Mouse (Mus musculus) skeletal muscle tissue, adult 2 months (tissue): ENCODE results near the gene Cftr.

Source experiments
- DNase-seq: peaks from one replicate; pipeline ENCODE4 v3.0.0-alpha.2; 2012; ENCODE audit warnings: low read depth, low spot score

The Cftr gene

DNA sequence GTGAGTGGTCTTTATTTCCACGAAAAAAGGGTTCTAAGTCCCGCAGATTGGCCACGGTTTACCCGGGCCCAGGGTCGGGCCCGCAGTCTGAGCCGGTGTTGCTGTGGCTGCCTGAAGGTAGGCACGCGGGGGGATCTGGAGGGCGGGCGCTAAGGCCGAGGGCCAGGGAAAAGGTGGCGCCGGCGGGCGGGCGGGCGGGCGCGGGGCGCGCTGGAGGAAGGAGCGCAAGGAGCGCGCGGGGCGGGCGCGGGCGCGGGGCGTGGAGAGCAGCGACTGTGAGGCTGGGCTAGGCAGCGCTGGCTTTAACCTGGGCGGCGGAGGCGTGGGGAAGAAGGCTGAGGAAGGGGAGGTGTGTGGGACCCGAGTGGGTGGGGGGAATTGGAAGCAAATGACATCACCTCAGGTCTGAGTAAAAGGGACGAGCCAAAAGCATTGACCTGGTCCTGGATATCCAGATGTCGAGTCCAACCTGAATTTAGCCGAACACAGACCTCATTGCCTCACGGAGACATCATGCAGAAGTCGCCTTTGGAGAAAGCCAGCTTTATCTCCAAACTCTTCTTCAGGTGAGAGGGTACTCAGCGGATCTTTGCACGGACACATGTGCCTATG lies at the start of gene Cftr:
Cftr (plus strand) TSS at position 377 of the 612 bp plus-strand sequence.
- DNase-seq = no peak

DNA sequence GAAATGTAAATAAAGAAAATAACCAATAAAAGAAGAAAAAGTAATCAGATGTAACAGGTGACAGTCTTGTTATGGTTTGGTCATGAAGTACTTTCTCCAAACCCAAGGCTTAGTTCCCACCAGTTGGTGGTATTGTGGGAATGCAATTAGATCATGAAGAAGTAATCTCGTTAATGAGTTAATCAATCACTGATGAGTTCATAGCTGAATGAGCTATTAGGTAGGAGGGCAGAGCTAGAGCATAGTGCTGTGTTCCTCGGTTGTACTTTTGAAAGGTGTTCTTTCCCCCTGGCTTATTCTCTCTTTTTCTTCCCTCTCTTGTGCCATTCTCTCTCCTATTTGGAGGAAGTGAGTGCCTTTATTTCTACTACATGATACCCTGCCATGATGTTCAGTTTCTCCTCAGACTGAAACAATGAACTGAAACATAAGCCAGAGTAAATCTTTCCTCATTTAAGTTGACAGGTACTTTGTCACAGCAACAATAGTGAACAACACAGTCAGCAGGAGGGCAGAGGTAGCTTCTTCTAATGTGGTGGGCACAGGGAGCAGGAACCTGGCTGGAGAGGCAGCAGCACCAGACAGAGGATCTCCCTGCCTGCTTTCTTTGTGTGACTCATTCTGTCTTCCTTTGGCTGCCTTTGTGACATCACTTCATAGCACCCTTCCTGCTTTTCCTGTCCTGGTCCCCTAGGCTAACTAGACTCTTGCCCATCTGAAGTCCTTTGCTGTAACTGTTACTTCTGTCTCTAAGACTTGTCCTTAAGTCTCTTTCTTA lies 43.1 kb upstream of the Cftr start:
- no peak for DNase-seq

DNA sequence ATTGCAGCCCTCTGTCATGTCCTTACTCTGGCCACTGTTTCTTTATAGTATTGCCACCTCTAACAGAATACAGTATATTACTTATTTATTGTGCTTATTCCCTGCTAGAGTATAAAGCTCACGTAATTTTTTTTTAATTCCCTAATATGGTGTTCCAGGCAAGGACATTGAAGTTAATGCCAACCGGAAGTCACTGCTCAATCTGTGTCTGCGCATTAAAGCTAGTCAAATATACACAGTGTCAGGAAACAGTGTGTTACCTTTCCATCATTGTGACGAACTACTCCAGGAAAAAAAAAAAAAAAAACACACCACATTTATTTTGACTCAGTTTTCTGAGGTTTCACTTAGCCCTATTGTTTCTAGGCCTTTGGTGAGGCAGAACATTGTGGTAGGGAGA lies 42.4 kb upstream of the Cftr start:
- no peak for DNase-seq

DNA sequence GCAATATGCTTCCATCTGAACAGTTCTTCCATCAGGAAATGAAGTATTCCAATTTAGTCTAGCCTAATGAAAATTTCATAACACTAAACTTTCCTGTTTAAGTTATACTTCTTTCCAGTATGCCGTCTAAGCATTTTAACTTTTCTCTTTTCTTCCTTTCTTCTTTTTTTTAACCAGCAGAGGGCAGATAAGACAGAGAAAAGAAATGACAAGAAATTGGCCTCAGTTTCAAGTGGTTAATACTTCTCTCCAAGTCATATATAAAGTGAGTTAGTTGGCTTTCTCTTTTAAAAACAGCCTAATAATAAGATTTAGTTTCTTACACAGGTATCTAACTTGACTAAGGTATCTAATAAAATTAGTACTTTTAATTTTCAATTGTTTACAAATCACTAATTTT lies 35.2 kb upstream of the Cftr start:
- DNase-seq = no peak

DNA sequence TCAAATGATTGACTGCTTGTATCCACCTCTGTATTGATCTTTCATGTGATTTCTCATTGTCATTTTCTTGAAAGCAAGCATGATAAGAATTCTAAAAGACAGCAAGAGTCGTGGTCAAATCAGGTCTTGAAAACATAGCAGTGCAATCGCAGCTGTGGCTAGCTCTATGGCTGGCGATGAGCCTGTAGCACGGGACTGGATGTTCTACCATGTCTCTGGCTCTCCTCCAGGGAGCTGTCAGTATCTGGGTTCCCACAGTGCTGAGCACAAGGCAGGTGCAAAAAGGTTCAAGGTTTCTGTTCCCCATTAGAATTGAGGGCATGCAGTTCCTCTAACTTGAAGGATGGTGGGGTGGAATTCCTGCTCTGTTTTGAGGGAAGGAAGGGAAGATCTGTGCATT lies 17.5 kb upstream of the Cftr start:
- DNase-seq = peak; percentile 5

DNA sequence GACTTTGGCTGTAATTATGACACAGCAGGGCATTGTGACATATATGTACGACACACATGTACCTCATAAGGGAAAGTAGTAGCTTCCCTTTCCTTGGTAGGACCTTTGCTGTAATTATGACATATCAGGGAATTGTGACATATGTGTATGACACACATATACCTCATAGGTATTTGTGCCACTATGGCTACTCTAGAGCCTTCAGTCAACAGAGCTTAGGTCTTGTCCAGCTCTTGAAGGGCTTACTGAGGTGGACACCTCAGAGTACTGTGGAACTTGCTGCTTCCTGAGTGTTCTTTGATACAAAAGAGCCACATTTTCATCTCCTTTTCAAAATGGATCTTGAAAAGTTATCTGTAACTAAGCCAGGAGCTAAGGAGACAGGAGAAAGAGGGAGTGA lies 869 bp upstream of the Cftr start:
- DNase-seq = no peak

DNA sequence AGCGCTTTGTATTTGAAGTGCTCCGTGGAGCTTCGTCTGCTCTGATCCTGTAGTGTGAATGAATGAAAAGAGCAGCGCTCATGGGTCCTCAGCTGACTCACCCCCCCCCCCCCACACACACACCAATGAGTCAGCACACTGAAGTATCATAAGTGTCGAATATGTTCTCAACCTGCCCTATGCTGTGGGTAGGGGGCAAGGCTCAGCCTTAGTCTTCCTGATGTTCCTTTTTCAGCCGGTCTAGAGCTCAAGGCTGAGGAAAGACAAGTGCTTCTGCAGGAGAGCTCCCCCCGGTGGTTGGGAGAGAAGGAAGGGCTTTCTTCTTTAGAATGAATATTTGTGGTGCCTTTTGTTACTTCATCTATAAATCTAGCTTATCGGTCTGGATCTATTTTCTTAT lies 1.1 kb downstream of the Cftr start:
- no peak for DNase-seq

DNA sequence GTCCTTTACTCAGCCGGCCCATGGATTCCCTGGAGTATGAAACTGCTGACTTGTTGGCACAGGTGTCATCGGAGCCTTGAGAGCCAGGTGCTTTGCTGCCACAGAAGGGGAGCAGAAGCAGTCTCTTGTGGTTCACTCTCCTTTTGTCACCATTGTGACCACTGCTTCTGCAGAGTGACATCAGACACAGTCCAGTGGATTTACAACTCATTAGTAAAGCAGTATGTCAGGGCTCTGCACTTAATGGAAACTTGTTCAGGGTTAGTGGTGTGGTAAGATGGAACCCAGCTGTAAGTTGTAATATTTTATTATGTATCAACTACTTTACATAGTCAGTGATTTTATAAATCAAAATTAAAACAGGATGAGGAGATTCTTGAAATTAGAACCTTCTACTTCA lies 7.0 kb downstream of the Cftr start:
- DNase-seq = no peak

DNA sequence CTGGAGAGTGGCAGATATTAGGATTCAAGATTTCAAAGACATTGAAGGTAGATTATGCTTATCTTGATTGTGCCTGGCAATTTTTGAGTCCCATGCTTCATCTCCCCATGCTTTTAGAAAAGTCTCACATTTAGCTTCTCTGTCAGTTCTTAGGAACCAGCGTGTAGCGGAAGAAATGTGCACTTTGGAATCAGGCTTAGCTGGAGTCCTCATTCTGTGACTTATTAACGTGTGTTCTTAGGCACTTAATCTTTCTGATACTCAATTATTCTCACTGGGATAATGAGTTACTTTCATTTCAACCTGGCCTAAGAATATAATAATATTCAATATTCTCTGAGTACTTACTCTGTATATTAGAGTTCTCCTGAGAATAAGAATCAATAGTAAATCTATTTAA lies 10.2 kb downstream of the Cftr start:
- no peak for DNase-seq

DNA sequence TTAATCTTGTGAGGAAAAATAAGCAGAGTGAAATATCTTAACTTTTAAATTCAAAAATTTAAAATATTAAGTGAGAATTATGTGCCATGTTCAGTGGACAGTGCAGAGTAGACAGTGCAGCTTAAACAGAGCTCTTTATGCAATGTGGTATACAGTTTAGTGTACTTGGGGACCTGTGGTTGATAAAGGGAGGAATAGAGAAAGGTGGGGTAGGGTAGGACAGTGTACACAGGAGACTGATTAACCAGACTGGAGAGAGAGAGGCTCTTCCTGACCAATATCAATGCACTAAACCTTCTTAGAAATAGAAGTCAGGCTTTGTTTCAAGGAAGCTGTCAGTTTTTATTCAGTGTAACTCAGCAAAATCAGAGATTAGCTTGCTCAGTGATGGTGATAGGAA lies 12.4 kb downstream of the Cftr start:
- no peak for DNase-seq

DNA sequence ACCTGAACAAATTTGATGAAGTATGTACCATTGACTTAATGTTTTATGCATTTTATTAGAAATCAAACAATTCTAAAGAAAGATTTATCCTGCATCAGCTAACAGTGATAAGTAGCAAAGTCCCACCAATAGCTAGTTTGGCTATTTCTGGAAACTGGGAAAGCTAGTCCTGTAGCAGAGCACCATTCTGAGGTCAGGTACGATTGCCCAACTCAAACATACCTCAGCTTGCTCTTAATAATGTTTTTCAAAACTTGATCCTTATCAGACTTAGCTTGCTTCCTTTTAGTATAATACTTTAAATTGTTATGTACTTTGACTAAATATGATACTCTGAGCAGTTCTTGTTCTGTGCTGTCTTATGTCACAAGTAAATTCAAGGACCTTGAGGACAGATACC lies 50.2 kb downstream of the Cftr start:
- DNase-seq = no peak

DNA sequence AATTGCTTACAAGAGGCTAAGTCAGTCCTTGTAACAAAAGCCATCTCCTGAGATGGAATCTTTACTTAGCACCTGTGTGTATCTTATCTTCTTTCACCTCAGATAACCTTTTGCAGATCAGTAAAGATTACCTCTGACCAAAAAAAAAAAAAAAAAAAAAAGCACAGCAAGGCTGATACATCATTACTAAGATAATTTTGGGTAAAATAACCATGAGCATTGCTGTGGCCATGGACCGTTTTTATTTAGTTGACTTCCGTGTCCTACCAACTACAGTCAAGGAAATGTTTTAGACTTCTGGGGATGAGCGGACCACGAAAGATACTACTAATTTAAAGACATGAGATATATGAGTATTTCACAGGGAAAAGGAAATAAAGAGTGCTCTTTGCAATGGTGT lies 52.7 kb downstream of the Cftr start:
- no peak for DNase-seq

DNA sequence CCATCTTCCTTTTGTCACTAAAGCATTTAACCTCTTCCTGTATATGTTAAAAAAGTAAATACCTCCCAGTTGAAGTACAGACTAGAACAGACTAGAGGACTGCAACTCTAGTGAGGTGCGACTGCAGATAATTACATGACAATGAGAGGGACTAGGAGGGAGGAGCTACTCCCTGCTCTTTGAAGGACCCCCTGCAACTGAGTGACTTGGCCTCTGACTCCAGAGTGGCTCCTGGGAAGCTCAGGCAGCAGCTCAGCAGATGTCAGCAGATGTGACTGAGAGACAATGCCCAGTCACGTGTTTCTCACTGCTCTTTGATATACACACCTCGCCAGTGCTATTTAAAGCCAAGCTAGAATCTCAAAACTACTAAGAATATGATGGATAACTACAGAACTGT lies 54.7 kb downstream of the Cftr start:
- no peak for DNase-seq

DNA sequence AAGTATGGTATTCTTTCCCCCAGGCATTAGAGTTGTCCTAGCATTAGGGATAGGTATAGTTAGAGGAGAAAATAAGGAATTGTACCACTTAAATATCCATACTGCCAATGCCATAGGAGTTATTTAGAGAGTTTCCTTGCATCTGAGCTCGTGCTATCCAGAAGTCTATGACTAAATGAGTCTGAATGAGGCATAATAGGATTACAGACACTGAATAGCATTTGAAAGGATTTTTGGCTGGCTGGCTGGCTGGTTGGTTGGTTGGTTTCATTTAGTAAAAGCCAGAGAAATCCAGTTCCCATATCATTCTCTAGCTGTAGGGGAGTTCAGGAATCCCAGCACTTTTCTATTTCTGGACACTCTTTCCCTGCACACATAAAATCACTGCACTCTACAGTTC lies 76.0 kb downstream of the Cftr start:
- DNase-seq = no peak

DNA sequence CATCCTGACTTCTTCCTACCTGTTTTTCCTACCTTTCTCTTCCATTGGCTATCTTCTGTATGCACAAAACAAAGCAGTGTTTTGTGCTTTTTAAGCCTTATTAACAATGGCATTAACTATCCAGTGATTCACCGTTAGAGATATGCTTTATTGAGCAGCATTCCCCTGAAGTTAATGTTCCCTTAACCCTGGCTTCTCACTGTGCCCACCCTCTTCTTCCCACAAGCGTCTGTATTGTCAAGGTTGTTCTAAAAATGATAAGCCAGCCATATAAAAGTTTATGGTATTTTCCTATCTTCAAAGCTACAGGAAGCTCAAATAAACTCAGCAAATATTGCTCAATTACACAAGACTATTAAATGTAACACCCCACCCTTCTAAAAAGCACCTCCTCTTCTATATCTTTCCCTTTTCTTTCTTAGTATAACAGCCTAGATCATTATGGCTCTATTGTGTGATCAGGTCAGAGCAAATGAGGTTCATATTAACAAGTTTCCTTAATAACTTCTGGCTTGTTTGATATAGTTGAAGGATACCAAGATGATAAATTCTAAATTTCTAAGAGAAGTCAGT lies 77.5 kb downstream of the Cftr start:
- DNase-seq = no peak

DNA sequence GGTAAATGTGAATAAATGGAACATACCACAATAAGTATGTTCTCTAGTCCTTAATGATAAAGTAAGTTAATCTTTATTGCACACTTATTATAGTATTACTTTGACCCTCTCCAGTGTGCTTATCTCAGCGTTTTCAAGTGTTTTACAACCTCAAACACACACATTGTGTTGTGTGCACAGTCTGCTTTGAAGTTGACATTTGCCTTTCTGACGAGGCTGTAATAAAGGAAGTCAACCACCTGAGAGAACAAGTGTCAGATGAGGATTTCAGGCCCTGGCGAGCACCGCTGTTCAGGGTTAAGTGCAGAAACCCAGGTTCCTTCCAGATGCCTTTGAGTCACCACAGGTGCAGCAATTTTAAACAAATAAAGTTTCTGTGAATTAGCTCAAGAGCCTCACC lies 78.0 kb downstream of the Cftr start:
- DNase-seq = no peak

DNA sequence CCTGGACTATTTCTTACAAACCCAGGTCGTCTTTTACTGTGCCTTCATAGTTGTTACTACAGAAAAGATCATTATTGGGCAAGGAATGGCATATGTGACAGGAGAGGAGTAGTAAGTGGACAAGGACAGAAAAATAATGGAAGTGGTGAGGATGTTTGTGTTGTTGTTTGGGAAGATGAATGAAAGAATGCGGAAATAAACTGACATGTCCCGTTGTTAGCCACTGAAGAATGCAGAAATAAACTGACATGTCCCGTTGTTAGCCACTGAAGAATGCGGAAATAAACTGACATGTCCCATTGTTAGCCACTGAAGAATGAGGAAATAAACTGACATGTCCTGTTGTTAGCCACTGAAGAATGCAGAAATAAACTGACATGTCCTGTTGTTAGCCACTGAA lies 84.1 kb downstream of the Cftr start:
- no peak for DNase-seq

DNA sequence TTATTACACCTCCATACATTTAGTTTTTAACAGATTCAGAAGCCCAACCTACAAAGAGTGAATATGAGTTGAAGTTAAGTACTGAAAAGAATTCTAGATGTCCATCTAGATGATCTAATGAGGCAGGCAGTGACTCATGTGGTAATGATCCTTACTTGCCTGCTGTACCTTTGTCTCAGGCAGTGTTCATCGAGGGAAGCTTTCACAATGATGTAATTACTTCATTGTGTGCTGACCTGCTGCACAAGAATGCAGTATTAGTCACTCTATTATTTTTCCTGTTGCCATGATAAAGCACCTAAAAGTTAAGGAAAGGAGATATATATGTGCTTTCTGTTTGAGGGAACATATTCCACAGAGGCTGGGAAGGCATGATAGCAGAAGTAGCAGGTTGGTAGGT lies 100.5 kb downstream of the Cftr start:
- DNase-seq = no peak

DNA sequence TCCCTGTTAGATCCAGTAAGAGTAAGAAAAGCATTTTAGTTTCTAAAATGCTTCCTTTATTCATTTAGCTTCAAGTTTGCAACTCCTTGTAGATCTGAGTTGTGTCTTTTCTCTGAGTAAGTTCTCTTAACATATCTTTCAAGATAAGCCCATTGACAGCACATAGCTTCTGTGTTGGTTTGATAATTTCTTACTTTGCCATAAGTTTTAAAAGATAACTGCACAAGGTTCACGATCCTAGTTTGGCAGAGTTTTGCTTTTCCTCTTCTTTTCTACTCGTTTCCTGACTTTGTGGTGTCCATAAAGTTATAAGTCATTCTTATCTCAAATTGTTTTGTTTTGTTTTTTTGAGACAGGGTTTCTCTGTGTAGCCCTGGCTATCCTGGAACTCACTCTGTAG lies 130.3 kb downstream of the Cftr start:
- DNase-seq = no peak

DNA sequence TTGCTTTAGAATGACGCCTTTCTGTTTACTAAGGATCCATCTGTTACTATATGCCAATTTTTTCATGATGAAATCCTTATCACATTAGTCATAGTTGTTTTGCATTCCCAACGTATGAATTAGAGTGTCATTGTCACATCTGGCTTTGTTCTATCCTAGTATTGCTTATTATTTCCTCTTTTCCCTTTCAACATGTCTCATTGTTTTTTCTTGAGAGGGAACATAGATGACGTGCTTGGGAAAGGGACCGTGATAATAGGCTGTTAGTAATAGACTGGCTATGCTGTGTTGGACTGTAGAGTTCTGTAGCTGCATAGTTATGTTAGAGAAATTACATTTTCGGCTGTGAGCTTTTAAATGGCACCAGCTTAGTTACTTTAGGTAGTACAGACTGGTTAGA lies 131.6 kb downstream of the Cftr start:
- DNase-seq = no peak

DNA sequence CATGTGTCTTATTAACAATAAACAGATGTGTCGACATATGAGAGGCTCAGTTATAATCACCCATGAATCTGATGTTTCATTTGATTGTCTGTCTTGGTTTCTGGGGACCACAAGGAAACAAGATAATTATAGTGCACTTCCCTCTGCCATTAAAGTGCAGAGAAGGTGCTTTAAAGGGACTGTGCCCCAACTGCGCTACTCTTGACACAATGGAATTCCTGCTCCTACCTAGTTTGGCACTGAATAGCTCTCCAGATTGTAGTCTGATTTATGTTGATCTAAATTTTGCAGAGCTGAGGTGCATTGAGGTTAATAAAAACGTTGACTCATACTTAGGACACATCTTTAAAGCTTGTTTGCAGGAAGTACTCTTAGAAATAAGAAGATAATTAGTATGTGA lies 132.7 kb downstream of the Cftr start:
- DNase-seq = no peak

DNA sequence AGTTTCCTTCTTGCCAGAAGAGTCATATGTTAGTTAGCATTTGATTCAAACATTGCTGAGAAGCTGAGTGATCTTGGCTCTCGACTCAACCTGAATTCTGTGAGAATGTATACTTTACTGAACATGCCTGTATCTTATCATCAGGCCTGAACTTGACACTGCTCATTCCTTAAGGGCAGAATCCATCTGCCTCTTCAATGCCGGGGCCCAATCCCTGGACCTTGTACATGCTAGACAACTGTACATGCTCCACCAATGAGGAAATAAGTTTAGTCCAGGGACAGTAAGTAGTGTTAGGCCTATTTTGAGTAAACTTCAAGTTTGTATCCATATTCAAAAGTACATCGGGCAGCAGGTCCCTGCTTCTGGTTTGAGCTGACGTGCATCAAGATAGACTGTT lies 134.6 kb downstream of the Cftr start:
- no peak for DNase-seq

DNA sequence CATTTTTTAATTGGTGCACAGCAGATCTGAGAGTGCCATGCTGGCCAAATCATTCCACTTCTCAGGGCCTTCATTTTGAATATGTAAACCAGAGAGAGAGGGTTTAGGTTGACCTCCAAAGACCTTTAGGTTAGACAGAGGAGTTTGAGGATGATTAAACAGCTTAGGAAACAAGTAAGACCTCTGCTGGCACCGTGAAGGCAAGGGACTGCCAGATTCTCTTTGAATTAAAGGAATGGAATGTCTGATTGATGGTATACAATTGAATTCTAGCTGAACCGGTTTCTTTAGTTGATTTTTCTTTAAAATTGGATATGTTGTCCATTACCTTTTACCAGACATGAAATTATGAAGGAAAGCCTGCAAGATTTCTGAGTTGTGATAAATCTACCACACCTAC lies 140.5 kb downstream of the Cftr start:
- DNase-seq = no peak
